In genomic region chr2:26325386-26326181, GRCm38 (mm10) we compare ENCODE assay signal across 8 mouse cellular contexts. TPM values are rescaled to one million over a fixed set of nuclear protein-coding genes. Genes with fewer than 3 reads are reported as not detected.
DNase-seq lines count a peak whose midpoint lies in the region; ATAC-seq and TF ChIP-seq lines count a peak whose summit lies in the region.

No protein-coding gene starts in this region.

- 65% methylated on average over 15 of the region's 15 CpGs for WGBS in embryonic facial prominence, embryonic 12.5 days
- 54% methylated on average over 15 of the region's 15 CpGs for WGBS in heart, postnatal 0 days
- 70% methylated on average over 15 of the region's 15 CpGs for WGBS in limb, embryonic 11.5 days
- WGBS in midbrain, embryonic 11.5 days = 69% methylated on average over 15 of the region's 15 CpGs
- WGBS in stomach, embryonic 15.5 days = 64% methylated on average over 15 of the region's 15 CpGs

- intact Hi-C loops in heart, postnatal 25 days (cut with DNase I) = loop anchor here (1.0 to 5.0 kb wide), 2 partner anchors 27 to 82 kb away; partner anchors contain the start of genes Dnlz and Inpp5e

- peak; percentile 95 for TF ChIP-seq CTCF in heart, postnatal 0 days (IDR thresholded peaks at IDR 0.05; ENCODE audit: low read depth)

- no peaks in the 10 kb centered on the region for H3K9me3 ChIP-seq in embryonic facial prominence, embryonic 12.5 days
- no peaks in the 10 kb centered on the region for H3K9me3 ChIP-seq in heart, postnatal 0 days (replicated peaks; ENCODE audit: control insufficient read depth, low read length)
- H3K9me3 ChIP-seq in limb, embryonic 11.5 days (ENCODE audit: control insufficient read depth, low read length) = no peaks in the 10 kb centered on the region
- no peaks in the 10 kb centered on the region for H3K9me3 ChIP-seq in midbrain, embryonic 11.5 days (ENCODE audit: control insufficient read depth, low read length)
- no peaks in the 10 kb centered on the region for H3K9me3 ChIP-seq in stomach, embryonic 15.5 days

- no peak overlapping the region for H3K4me3 ChIP-seq in embryonic facial prominence, embryonic 12.5 days
- no peak overlapping the region for H3K4me3 ChIP-seq in heart, postnatal 0 days (ENCODE audit: low read depth, low read length)
- H3K4me3 ChIP-seq in limb, embryonic 11.5 days (ENCODE audit: low read depth, low read length) = no peak overlapping the region
- H3K4me3 ChIP-seq in midbrain, embryonic 11.5 days (ENCODE audit: low read depth, low read length) = no peak overlapping the region
- no peak overlapping the region for H3K4me3 ChIP-seq in stomach, embryonic 15.5 days (replicated peaks)

- 0 out of 2 replicates have a peak, but pooled peaks have one; percentile 10 for TF ChIP-seq EP300 in heart, postnatal 0 days (IDR thresholded peaks at IDR 0.05; ENCODE audit: low read depth)

- no peaks in the 10 kb centered on the region for H3K27me3 ChIP-seq in embryonic facial prominence, embryonic 12.5 days
- H3K27me3 ChIP-seq in heart, postnatal 0 days (ENCODE audit: control insufficient read depth, insufficient read depth, low read length) = no peaks in the 10 kb centered on the region
- no peaks in the 10 kb centered on the region for H3K27me3 ChIP-seq in limb, embryonic 11.5 days (ENCODE audit: control insufficient read depth, insufficient read depth, low read length)
- H3K27me3 ChIP-seq in midbrain, embryonic 11.5 days (ENCODE audit: control insufficient read depth, insufficient read depth, low read length) = no peaks in the 10 kb centered on the region
- no peaks in the 10 kb centered on the region for H3K27me3 ChIP-seq in stomach, embryonic 15.5 days (replicated peaks)

- H3K27ac ChIP-seq in embryonic facial prominence, embryonic 12.5 days = no peak overlapping the region
- H3K27ac ChIP-seq in heart, postnatal 0 days (ENCODE audit: low read depth) = peak overlapping the region; percentile 77
- no peak overlapping the region for H3K27ac ChIP-seq in limb, embryonic 11.5 days (replicated peaks; ENCODE audit: low read depth, low read length)
- H3K27ac ChIP-seq in midbrain, embryonic 11.5 days (ENCODE audit: low read depth, low read length) = no peak overlapping the region
- no peak overlapping the region for H3K27ac ChIP-seq in stomach, embryonic 15.5 days

- H3K4me2 ChIP-seq in embryonic facial prominence, embryonic 12.5 days (replicated peaks) = no peak overlapping the region
- H3K4me2 ChIP-seq in heart, postnatal 0 days (ENCODE audit: low read depth, low read length) = no peak overlapping the region
- H3K4me2 ChIP-seq in limb, embryonic 11.5 days (ENCODE audit: low read depth, severe bottlenecking) = no peak overlapping the region
- no peak overlapping the region for H3K4me2 ChIP-seq in midbrain, embryonic 11.5 days
- H3K4me2 ChIP-seq in stomach, embryonic 15.5 days = no peak overlapping the region

- no peaks in the 10 kb centered on the region for H3K4me1 ChIP-seq in embryonic facial prominence, embryonic 12.5 days
- peaks cover 27% of the 10 kb centered on the region; the same call in 1 of the 2 replicates for H3K4me1 ChIP-seq in heart, postnatal 0 days (ENCODE audit: control insufficient read depth, insufficient read depth)
- H3K4me1 ChIP-seq in limb, embryonic 11.5 days (ENCODE audit: control insufficient read depth, insufficient read depth, low read length) = no peaks in the 10 kb centered on the region
- no peaks in the 10 kb centered on the region for H3K4me1 ChIP-seq in midbrain, embryonic 11.5 days (ENCODE audit: control insufficient read depth, insufficient read depth, low read length)
- no peaks in the 10 kb centered on the region for H3K4me1 ChIP-seq in stomach, embryonic 15.5 days

- ATAC-seq in activated CD4-positive, CD25-positive, alpha-beta regulatory T cell, adult 4 months = peak; percentile 57
- ATAC-seq in embryonic facial prominence, embryonic 12.5 days (ENCODE audit: insufficient number of reproducible peaks, insufficient read depth, low FRiP score, low TSS enrichment) = peak; percentile 75; the same call in 1 of the 2 replicates
- peak; percentile 73 for ATAC-seq in heart, postnatal 0 days (ENCODE audit: insufficient read depth, low read depth)
- no peak for ATAC-seq in limb, embryonic 11.5 days (ENCODE audit: insufficient number of reproducible peaks, low FRiP score, low TSS enrichment, low read depth)
- peak; percentile 79 for ATAC-seq in midbrain, embryonic 11.5 days (ENCODE audit: low FRiP score)
- ATAC-seq in stomach, embryonic 15.5 days (ENCODE audit: insufficient read depth, low FRiP score, low read depth) = peak; percentile 82

- peaks cover 73% of the 10 kb centered on the region for H3K36me3 ChIP-seq in embryonic facial prominence, embryonic 12.5 days
- peaks cover 34% of the 10 kb centered on the region for H3K36me3 ChIP-seq in heart, postnatal 0 days (replicated peaks; ENCODE audit: control insufficient read depth, insufficient read depth, low read length)
- peaks cover 26% of the 10 kb centered on the region for H3K36me3 ChIP-seq in limb, embryonic 11.5 days (ENCODE audit: control insufficient read depth, insufficient read depth, low read length)
- peaks cover 30% of the 10 kb centered on the region for H3K36me3 ChIP-seq in midbrain, embryonic 11.5 days (ENCODE audit: control insufficient read depth, insufficient read depth, low read length)
- H3K36me3 ChIP-seq in stomach, embryonic 15.5 days = peaks cover 23% of the 10 kb centered on the region

- H3K9ac ChIP-seq in embryonic facial prominence, embryonic 12.5 days = no peak overlapping the region
- H3K9ac ChIP-seq in heart, postnatal 0 days (replicated peaks; ENCODE audit: low read depth, low read length) = 0 out of 2 replicates have a peak overlapping the region, but pooled peaks have one; percentile 8
- H3K9ac ChIP-seq in limb, embryonic 11.5 days (ENCODE audit: low read length) = no peak overlapping the region
- H3K9ac ChIP-seq in midbrain, embryonic 11.5 days (ENCODE audit: low read length) = no peak overlapping the region
- no peak overlapping the region for H3K9ac ChIP-seq in stomach, embryonic 15.5 days

- DNase-seq in heart, adult 11 months = peak; percentile 96
- no peak for DNase-seq in heart, postnatal 25 days (ENCODE audit: low spot score)
- peak; percentile 72 for DNase-seq in heart, postnatal 0 days (ENCODE audit: low spot score)
- peak; percentile 75 for DNase-seq in limb, embryonic 11.5 days (ENCODE audit: low spot score)
- peak; percentile 93 for DNase-seq in midbrain, embryonic 11.5 days (ENCODE audit: low spot score, missing footprints)

RNA-seq across cellular contexts. Expression of gene Gpsm1, which starts 10.3 kb away (rescaled TPM):
- total RNA-seq in heart, postnatal 25 days (2021) = 100 to 1,000 TPM; 195 to 226 TPM
- polyA plus RNA-seq in activated CD4-positive, CD25-positive, alpha-beta regulatory T cell, adult 4 months (2017; shearing (Covaris generic)) = 1 to 10 TPM; 1.8 to 2.7 TPM
- polyA plus RNA-seq in embryonic facial prominence, embryonic 12.5 days (2016; fragmentation: Nextera tagmentation; extraction: Ambion mirVana) = 82.6 and 91.1 TPM in 2 replicates
- total RNA-seq in heart, postnatal 0 days (2014; rRNA removed; ENCODE audit: low replicate concordance) = 577 and 610 TPM in 2 replicates
- 146 and 148 TPM in 2 replicates for polyA plus RNA-seq in heart, postnatal 0 days (2015; fragmentation: Nextera tagmentation; extraction: Ambion mirVana)
- 37.4 and 47.1 TPM in 2 replicates for polyA plus RNA-seq in limb, embryonic 11.5 days (2014; fragmentation: Nextera tagmentation; extraction: Ambion mirVana)
- 46.2 and 53.3 TPM in 2 replicates for polyA plus RNA-seq in midbrain, embryonic 11.5 days (2014; fragmentation: Nextera tagmentation; extraction: Ambion mirVana)
- 34.6 and 35.8 TPM in 2 replicates for polyA plus RNA-seq in stomach, embryonic 15.5 days (2015; fragmentation: Nextera tagmentation; extraction: Ambion mirVana)

RNA-seq across cellular contexts. Expression of gene Dnlz, which starts 26.3 kb away (rescaled TPM):
- total RNA-seq in heart, postnatal 25 days (2021) = 10 to 100 TPM; 20.0 to 21.8 TPM
- polyA plus RNA-seq in activated CD4-positive, CD25-positive, alpha-beta regulatory T cell, adult 4 months (2017; shearing (Covaris generic)) = 1 to 10 TPM; 6.5 to 7.4 TPM
- 31.8 and 33.1 TPM in 2 replicates for polyA plus RNA-seq in embryonic facial prominence, embryonic 12.5 days (2016; fragmentation: Nextera tagmentation; extraction: Ambion mirVana)
- 20.2 and 23.0 TPM in 2 replicates for total RNA-seq in heart, postnatal 0 days (2014; rRNA removed; ENCODE audit: low replicate concordance)
- polyA plus RNA-seq in heart, postnatal 0 days (2015; fragmentation: Nextera tagmentation; extraction: Ambion mirVana) = 17.0 and 18.6 TPM in 2 replicates
- polyA plus RNA-seq in limb, embryonic 11.5 days (2014; fragmentation: Nextera tagmentation; extraction: Ambion mirVana) = 31.0 and 31.6 TPM in 2 replicates
- polyA plus RNA-seq in midbrain, embryonic 11.5 days (2014; fragmentation: Nextera tagmentation; extraction: Ambion mirVana) = 29.5 and 35.0 TPM in 2 replicates
- polyA plus RNA-seq in stomach, embryonic 15.5 days (2015; fragmentation: Nextera tagmentation; extraction: Ambion mirVana) = 22.2 and 25.1 TPM in 2 replicates

RNA-seq across cellular contexts. Expression of gene Ccdc187, which starts 31.2 kb away (rescaled TPM):
- total RNA-seq in heart, postnatal 25 days (2021) = under 1 TPM; 0.08 to 0.18 TPM
- not detected for polyA plus RNA-seq in activated CD4-positive, CD25-positive, alpha-beta regulatory T cell, adult 4 months (2017; shearing (Covaris generic))
- 0.08 and 0.18 TPM in 2 replicates for polyA plus RNA-seq in embryonic facial prominence, embryonic 12.5 days (2016; fragmentation: Nextera tagmentation; extraction: Ambion mirVana)
- 0.61 and 0.97 TPM in 2 replicates for total RNA-seq in heart, postnatal 0 days (2014; rRNA removed; ENCODE audit: low replicate concordance)
- polyA plus RNA-seq in heart, postnatal 0 days (2015; fragmentation: Nextera tagmentation; extraction: Ambion mirVana) = 0.04 TPM in 2 replicates
- polyA plus RNA-seq in limb, embryonic 11.5 days (2014; fragmentation: Nextera tagmentation; extraction: Ambion mirVana) = not detected in 2 replicates
- 0.05 and 0.10 TPM in 2 replicates for polyA plus RNA-seq in midbrain, embryonic 11.5 days (2014; fragmentation: Nextera tagmentation; extraction: Ambion mirVana)
- 0.57 and 0.61 TPM in 2 replicates for polyA plus RNA-seq in stomach, embryonic 15.5 days (2015; fragmentation: Nextera tagmentation; extraction: Ambion mirVana)

RNA-seq across cellular contexts. Expression of gene Card9, which starts 35.1 kb away (rescaled TPM):
- 1 to 10 TPM; 1.8 to 1.9 TPM for total RNA-seq in heart, postnatal 25 days (2021)
- polyA plus RNA-seq in activated CD4-positive, CD25-positive, alpha-beta regulatory T cell, adult 4 months (2017; shearing (Covaris generic)) = 1 to 10 TPM; 1.5 to 2.3 TPM
- 0.87 and 0.97 TPM in 2 replicates for polyA plus RNA-seq in embryonic facial prominence, embryonic 12.5 days (2016; fragmentation: Nextera tagmentation; extraction: Ambion mirVana)
- 1.5 TPM in 1 of 2 replicates, not detected in the other for total RNA-seq in heart, postnatal 0 days (2014; rRNA removed; ENCODE audit: low replicate concordance)
- polyA plus RNA-seq in heart, postnatal 0 days (2015; fragmentation: Nextera tagmentation; extraction: Ambion mirVana) = 0.18 and 0.31 TPM in 2 replicates
- 1.0 and 1.1 TPM in 2 replicates for polyA plus RNA-seq in limb, embryonic 11.5 days (2014; fragmentation: Nextera tagmentation; extraction: Ambion mirVana)
- polyA plus RNA-seq in midbrain, embryonic 11.5 days (2014; fragmentation: Nextera tagmentation; extraction: Ambion mirVana) = 0.99 and 1.1 TPM in 2 replicates
- polyA plus RNA-seq in stomach, embryonic 15.5 days (2015; fragmentation: Nextera tagmentation; extraction: Ambion mirVana) = 1.6 and 1.8 TPM in 2 replicates

RNA-seq across cellular contexts. Expression of gene Snapc4, which starts 54.9 kb away (rescaled TPM):
- 10 to 100 TPM in 1 of 2 experiments, 1 to 10 TPM in 1; 8.9 to 11.2 TPM for total RNA-seq in heart, postnatal 25 days (2021)
- 10 to 100 TPM; 20.1 to 24.4 TPM for polyA plus RNA-seq in activated CD4-positive, CD25-positive, alpha-beta regulatory T cell, adult 4 months (2017; shearing (Covaris generic))
- polyA plus RNA-seq in embryonic facial prominence, embryonic 12.5 days (2016; fragmentation: Nextera tagmentation; extraction: Ambion mirVana) = 39.2 and 42.7 TPM in 2 replicates
- total RNA-seq in heart, postnatal 0 days (2014; rRNA removed; ENCODE audit: low replicate concordance) = 9.6 and 24.1 TPM in 2 replicates
- 7.8 and 8.1 TPM in 2 replicates for polyA plus RNA-seq in heart, postnatal 0 days (2015; fragmentation: Nextera tagmentation; extraction: Ambion mirVana)
- 25.3 and 31.2 TPM in 2 replicates for polyA plus RNA-seq in limb, embryonic 11.5 days (2014; fragmentation: Nextera tagmentation; extraction: Ambion mirVana)
- polyA plus RNA-seq in midbrain, embryonic 11.5 days (2014; fragmentation: Nextera tagmentation; extraction: Ambion mirVana) = 22.3 and 22.5 TPM in 2 replicates
- polyA plus RNA-seq in stomach, embryonic 15.5 days (2015; fragmentation: Nextera tagmentation; extraction: Ambion mirVana) = 23.5 and 25.9 TPM in 2 replicates
